13 mouse cellular contexts compared by ENCODE assay signal in the genomic region with DNA sequence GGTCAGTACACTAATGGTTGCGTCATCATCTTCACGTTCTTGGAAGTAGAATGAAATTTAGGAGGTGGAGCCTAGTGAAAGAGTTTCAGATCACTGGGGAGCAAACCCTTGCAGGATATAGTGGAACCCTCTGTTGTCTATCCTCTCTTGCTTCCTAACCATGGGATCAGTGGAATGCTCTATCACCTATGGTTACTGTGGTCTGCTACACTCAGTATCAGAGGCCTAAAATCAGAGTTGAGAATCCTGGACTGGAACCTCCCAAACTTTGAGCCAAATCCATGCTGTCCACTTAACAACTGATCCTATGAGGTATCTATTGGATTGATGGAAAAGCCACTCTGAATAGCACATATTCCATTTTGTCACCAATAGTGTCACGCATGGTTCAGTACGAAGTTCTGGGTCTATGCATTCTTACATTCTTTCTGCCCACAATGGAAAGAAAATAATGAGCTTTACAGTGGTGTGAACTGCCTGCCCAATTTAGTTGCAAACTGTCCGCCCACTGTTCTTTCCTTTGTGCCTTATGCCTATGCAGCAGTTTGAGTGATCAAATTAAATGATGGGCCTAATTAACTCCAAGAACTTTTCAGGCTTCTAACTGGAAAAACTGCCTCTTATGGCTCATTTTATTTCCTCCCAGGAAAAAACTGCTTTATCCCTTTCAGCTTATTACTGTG.
DNase-seq lines count a peak whose midpoint lies in the region; ATAC-seq and TF ChIP-seq lines count a peak whose summit lies in the region.
"Had no signal": no experiment of that assay in that cellular context is flagged by ENCODE, and none has a peak within 500 bp of the region (broad histone marks: within the 10 kb centered on the region; RNA-seq: fewer than 3 reads in every experiment).

No protein-coding gene starts in this region.

- TF ChIP-seq POLR2A in lung, adult 2 months (IDR thresholded peaks at IDR 0.05; ENCODE audit: borderline replicate concordance, extremely low read depth, low read depth, low read length), result no peak

- H3K27ac ChIP-seq in hindbrain, embryonic 12.5 days, result no peak overlapping the region
- no peak overlapping the region for H3K27ac ChIP-seq in stomach, postnatal 0 days (replicated peaks)
- H3K27ac ChIP-seq: kidney, postnatal 0 days; limb, embryonic 12.5 days had no signal

- no peak for TF ChIP-seq EP300 in stomach, postnatal 0 days (optimal IDR thresholded peaks at IDR 0.05)

- H3K4me2 ChIP-seq in hindbrain, embryonic 12.5 days (replicated peaks), result no peak overlapping the region
- H3K4me2 ChIP-seq in stomach, postnatal 0 days (replicated peaks; ENCODE audit: low read depth), result no peak overlapping the region
- H3K4me2 ChIP-seq: limb, embryonic 12.5 days; lung, embryonic 14.5 days had no signal

- no peak for TF ChIP-seq CTCF in stomach, postnatal 0 days (IDR thresholded peaks at IDR 0.05; ENCODE audit: low read depth)
- no peak for TF ChIP-seq CTCF in lung, adult 2 months (IDR thresholded peaks at IDR 0.05; ENCODE audit: insufficient read depth, low read length)

- no peak overlapping the region for H3K9ac ChIP-seq in hindbrain, embryonic 12.5 days
- no peak overlapping the region for H3K9ac ChIP-seq in stomach, postnatal 0 days (ENCODE audit: low read length)
- H3K9ac ChIP-seq: limb, embryonic 12.5 days; lung, embryonic 14.5 days had no signal

- H3K27me3 ChIP-seq in hindbrain, embryonic 12.5 days, result no peaks in the 10 kb centered on the region
- H3K27me3 ChIP-seq in stomach, postnatal 0 days (ENCODE audit: control insufficient read depth, insufficient read depth, low read length), result no peaks in the 10 kb centered on the region
- H3K27me3 ChIP-seq: limb, embryonic 12.5 days had no signal

- peak; percentile 23 to 47 for DNase-seq in right cerebral cortex, adult 2 months (ENCODE audit: low spot score in 2 of 2)
- no peak for DNase-seq in right cerebral cortex, postnatal 4 days
- peak; percentile 13 to 23 for DNase-seq in left cerebral cortex, postnatal 36 days (ENCODE audit: low spot score in 2 of 2)
- no peak for DNase-seq in stomach, postnatal 0 days (ENCODE audit: low spot score)
- DNase-seq in lung, adult 2 months, result no peak
- DNase-seq in gastrocnemius, postnatal 25 days, result no peak
- DNase-seq: adrenal gland, postnatal 36 days; cerebellum, postnatal 25 days; heart, postnatal 4 days; lung, embryonic 14.5 days had no signal

- no peaks in the 10 kb centered on the region for H3K9me3 ChIP-seq in hindbrain, embryonic 12.5 days (replicated peaks)
- no peaks in the 10 kb centered on the region for H3K9me3 ChIP-seq in stomach, postnatal 0 days (ENCODE audit: control insufficient read depth, low read length)
- H3K9me3 ChIP-seq: limb, embryonic 12.5 days had no signal

- H3K4me3 ChIP-seq in hindbrain, embryonic 12.5 days, result no peak overlapping the region
- H3K4me3 ChIP-seq in stomach, postnatal 0 days (ENCODE audit: low read depth, low read length), result no peak overlapping the region
- H3K4me3 ChIP-seq in lung, adult 2 months (replicated peaks; ENCODE audit: extremely low read depth, low read depth, low read length), result no peak overlapping the region
- H3K4me3 ChIP-seq: limb, embryonic 12.5 days had no signal

- WGBS in hindbrain, embryonic 12.5 days, result 67% methylated on average over 5 of the region's 5 CpGs
- WGBS in stomach, postnatal 0 days, result 81% methylated on average over 5 of the region's 5 CpGs
- 86% methylated on average over 5 of the region's 5 CpGs for WGBS in lung, adult 2 months

- peak; percentile 78 for ATAC-seq in hindbrain, embryonic 12.5 days (ENCODE audit: low FRiP score)
- ATAC-seq in stomach, postnatal 0 days (ENCODE audit: low FRiP score, low TSS enrichment), result no peak

- intact Hi-C loops in left cerebral cortex, postnatal 36 days (cut with DNase I), result no loop called here

- no peaks in the 10 kb centered on the region for H3K36me3 ChIP-seq in hindbrain, embryonic 12.5 days
- no peaks in the 10 kb centered on the region for H3K36me3 ChIP-seq in stomach, postnatal 0 days (ENCODE audit: control insufficient read depth, insufficient read depth, low read length)
- H3K36me3 ChIP-seq: limb, embryonic 12.5 days had no signal

- H3K4me1 ChIP-seq in hindbrain, embryonic 12.5 days, result no peaks in the 10 kb centered on the region
- H3K4me1 ChIP-seq in stomach, postnatal 0 days (replicated peaks; ENCODE audit: control insufficient read depth, insufficient read depth), result no peaks in the 10 kb centered on the region
- no peaks in the 10 kb centered on the region for H3K4me1 ChIP-seq in lung, adult 2 months (ENCODE audit: control insufficient read depth, insufficient read depth, low read length)
- H3K4me1 ChIP-seq: limb, embryonic 12.5 days had no signal

Comparison
In these comparisons a context has a peak if more than half of its experiments do, and no peak if none do; other contexts are left out.
1. DNase-seq: peak in right cerebral cortex, adult 2 months (2 of 2) and left cerebral cortex, postnatal 36 days (2 of 2); none in right cerebral cortex, postnatal 4 days (single experiment), stomach, postnatal 0 days (single experiment), lung, adult 2 months (single experiment) and gastrocnemius, postnatal 25 days (single experiment).